Mouse (Mus musculus): Measurements from ENCODE around the gene Slc22a14.
A peak's percentile ranks its signal among the peaks of the same experiment; 100 is the strongest.

The Slc22a14 gene

GRCm38 (mm10) chr9:119142066-119142465, 223.3 kb downstream of the Slc22a14 start:
- no peak for DNase-seq (ENCODE audit: low read depth)

GRCm38 (mm10) chr9:119138836-119139235, 226.5 kb downstream of the Slc22a14 start:
- no peak for DNase-seq (ENCODE audit: low read depth)

- DNase-seq (ENCODE audit: low read depth): no peak
Observed at GRCm38 (mm10) chr9:119130692-119131091, 234.7 kb downstream of the Slc22a14 start.

DNA sequence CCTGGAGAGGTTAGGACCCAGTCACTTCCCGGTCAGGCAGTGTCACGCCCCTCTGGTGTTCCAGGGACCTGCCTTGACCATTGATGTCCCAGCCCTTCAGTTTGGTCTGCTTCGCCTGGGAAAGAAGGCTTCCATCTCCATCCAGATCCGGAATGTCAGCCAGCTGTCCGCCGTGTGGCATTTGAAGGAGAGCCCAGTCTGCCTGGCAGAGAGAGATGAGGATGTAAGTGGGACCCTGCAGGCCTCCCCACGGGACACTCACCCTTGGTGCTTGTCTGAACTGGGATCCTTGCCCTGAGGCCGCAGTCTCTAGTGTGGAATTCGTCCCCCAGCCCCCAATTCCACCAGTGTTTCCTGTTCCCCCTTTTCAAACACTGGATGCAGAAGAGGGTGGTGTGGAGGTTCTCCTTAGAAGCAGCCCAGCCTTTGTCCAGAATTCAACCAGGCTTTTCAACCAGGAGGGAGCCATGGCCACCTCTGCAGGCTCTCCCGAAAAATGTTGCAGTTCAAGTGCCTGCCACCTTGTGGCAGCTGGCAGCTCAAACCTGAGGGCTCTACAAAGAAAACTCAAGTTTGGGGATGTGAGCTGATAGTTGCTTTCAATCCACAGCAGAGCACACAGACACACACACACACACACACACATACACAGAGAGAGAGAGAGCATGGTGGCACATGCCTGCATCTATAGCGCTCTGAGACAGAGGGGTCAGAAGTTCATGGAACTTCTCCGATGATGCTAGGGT, 236.7 kb downstream of the Slc22a14 start:
- DNase-seq (ENCODE audit: low read depth): peak; percentile 35

GRCm38 (mm10) chr9:119122596-119123369, 242.6 kb downstream of the Slc22a14 start:
- peak; percentile 21 for DNase-seq (ENCODE audit: low read depth)

- DNase-seq (ENCODE audit: low read depth): peak; percentile 24
Observed at GRCm38 (mm10) chr9:119120168-119120560, 245.2 kb downstream of the Slc22a14 start.

Measured in NIH3T3 (cell line).